8 mouse cellular contexts compared by ENCODE assay signal in genomic region chr12:64897060-64897730, GRCm38 (mm10). TPM values are rescaled to one million over a fixed set of nuclear protein-coding genes. Genes with fewer than 3 reads are reported as not detected.
DNase-seq lines count a peak whose midpoint lies in the region; ATAC-seq and TF ChIP-seq lines count a peak whose summit lies in the region.

No protein-coding gene starts in this region.

- no peak overlapping the region for H3K27ac ChIP-seq in ES-E14 (ENCODE audit: insufficient read depth, low read depth, low read length, poor library complexity, severe bottlenecking)
- H3K27ac ChIP-seq in forebrain, embryonic 15.5 days (replicated peaks) = no peak overlapping the region

- no peaks in the 10 kb centered on the region for H3K27me3 ChIP-seq in forebrain, embryonic 15.5 days

- no peaks in the 10 kb centered on the region for H3K36me3 ChIP-seq in ES-E14 (ENCODE audit: control insufficient read depth, insufficient read depth, low read length, poor library complexity, severe bottlenecking)
- H3K36me3 ChIP-seq in forebrain, embryonic 15.5 days = no peaks in the 10 kb centered on the region

- in situ Hi-C loops in ES-E14 (cut with MboI; ENCODE audit: low sequenced_read_pairs in 2 of 2, unreplicated experiment in 2 of 2) = no loop called here

- intact Hi-C loops in heart, postnatal 25 days (cut with DNase I) = no loop called here

- peak; percentile 74 for DNase-seq in heart, adult 11 months
- no peak for DNase-seq in heart, postnatal 25 days (ENCODE audit: low spot score)
- DNase-seq in ES-E14 (ENCODE audit: low read depth, low spot score) = peak; percentile 34
- peak; percentile 37 for DNase-seq in cerebellum, adult 11 months
- DNase-seq in kidney, postnatal 25 days = peak; percentile 50 to 56
- DNase-seq in lung, postnatal 4 days = peak; percentile 27 to 51
- peak; percentile 48 for DNase-seq in right cerebral cortex, postnatal 25 days

- no peak overlapping the region for H3K9ac ChIP-seq in ES-E14 (ENCODE audit: insufficient read depth, low read depth, low read length, poor library complexity, severe bottlenecking)
- H3K9ac ChIP-seq in forebrain, embryonic 15.5 days (replicated peaks) = no peak overlapping the region

- H3K9me3 ChIP-seq in ES-E14 (ENCODE audit: control insufficient read depth, insufficient read depth, low read depth, low read length) = no peaks in the 10 kb centered on the region
- no peaks in the 10 kb centered on the region for H3K9me3 ChIP-seq in forebrain, embryonic 15.5 days

- H3K4me2 ChIP-seq in forebrain, embryonic 15.5 days (replicated peaks) = no peak overlapping the region

- ATAC-seq in forebrain, embryonic 15.5 days (replicated peaks) = peak; percentile 80

- no peaks in the 10 kb centered on the region for H3K4me1 ChIP-seq in ES-E14 (ENCODE audit: control insufficient read depth in 2 of 2, insufficient read depth in 2 of 2, low read length in 2 of 2, poor library complexity in 1 of 2)
- no peaks in the 10 kb centered on the region for H3K4me1 ChIP-seq in forebrain, embryonic 15.5 days

- WGBS in forebrain, embryonic 15.5 days = 48% methylated on average over 4 of the region's 4 CpGs

- H3K4me3 ChIP-seq in ES-E14 (ENCODE audit: insufficient read depth in 1 of 2, low read depth in 1 of 2, low read length in 2 of 2, poor library complexity in 1 of 2, severe bottlenecking in 1 of 2) = no peak overlapping the region
- no peak overlapping the region for H3K4me3 ChIP-seq in forebrain, embryonic 15.5 days

TF ChIP-seq in ES-E14, 5 proteins besides CTCF, POLR2A, EP300 and RAD21:
- TF ChIP-seq ZC3H11A (IDR thresholded peaks at IDR 0.05; ENCODE audit: borderline replicate concordance, low read depth, low read length) = peak; percentile 85
- no peak for TF ChIP-seq ZNF384 (IDR thresholded peaks at IDR 0.05; ENCODE audit: low read depth, low read length)

RNA-seq across cellular contexts. Expression of gene Gm527, which starts 20.5 kb away (rescaled TPM):
- total RNA-seq in heart, postnatal 25 days (2021) = 1 to 10 TPM; 3.9 to 4.3 TPM
- total RNA-seq in ES-E14 (2012; rRNA removed) = 4.1 and 5.9 TPM in 2 replicates
- 1.3 and 4.8 TPM in 2 replicates for polyA plus RNA-seq in forebrain, embryonic 15.5 days (2015; fragmentation: Nextera tagmentation; extraction: Ambion mirVana)
